Mouse (Mus musculus) lung, adult 2 months (tissue): Measurements from ENCODE around the gene Arhgef7.

Experiments used
- CTCF ChIP-seq: fragments of 200-500 bp; IDR thresholded peaks from 2 replicates; pipeline ENCODE4 v1.5.1; 2011; ENCODE audit warnings: mild to moderate bottlenecking, low read length, control low read depth; ENCODE audit not compliant: insufficient read depth
- POLR2A ChIP-seq: fragments of 200-500 bp; IDR thresholded peaks from 2 replicates; pipeline ENCODE4 v1.6.1; 2011; ENCODE audit warnings: low read depth, mild to moderate bottlenecking, control low read depth, low read length, borderline replicate concordance; ENCODE audit errors: extremely low read depth

DNA sequence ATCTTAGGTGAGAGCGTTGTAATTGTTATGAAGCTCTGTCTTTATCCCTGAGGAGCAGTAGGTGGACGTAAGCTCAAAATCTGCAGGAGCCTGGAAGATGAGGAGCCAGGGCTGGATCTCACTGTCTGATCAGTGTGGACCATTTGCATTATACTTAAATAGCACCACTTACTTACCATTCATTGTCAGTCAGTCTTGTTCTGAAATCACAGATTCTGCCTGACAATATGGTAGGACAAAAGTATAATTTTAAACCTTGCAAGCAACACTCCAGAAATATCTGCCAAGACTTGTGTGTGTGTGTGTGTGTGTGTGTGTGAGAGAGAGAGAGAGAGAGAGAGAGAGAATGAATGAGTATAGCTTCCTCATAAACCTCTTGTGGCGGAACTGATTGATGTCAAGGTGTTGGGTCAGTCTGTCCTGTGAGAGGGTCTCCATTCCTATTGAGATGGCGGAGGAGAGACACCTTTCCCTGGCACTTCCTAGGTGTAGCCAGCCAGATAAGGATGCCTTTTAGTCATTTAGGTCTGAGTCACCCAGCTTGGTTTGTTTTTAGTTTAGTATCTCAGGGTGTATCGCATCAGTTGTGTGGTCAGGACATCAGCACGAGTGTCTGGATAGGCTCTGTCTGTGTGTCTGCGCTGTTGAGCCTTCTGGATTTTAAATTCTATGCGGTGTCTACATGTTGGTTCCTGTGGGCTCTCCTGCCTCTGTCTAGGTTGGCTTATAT is 49.1 kb downstream of the Arhgef7 start:
- TF ChIP-seq POLR2A (no peak), CTCF (no peak)
